In the genomic region with DNA sequence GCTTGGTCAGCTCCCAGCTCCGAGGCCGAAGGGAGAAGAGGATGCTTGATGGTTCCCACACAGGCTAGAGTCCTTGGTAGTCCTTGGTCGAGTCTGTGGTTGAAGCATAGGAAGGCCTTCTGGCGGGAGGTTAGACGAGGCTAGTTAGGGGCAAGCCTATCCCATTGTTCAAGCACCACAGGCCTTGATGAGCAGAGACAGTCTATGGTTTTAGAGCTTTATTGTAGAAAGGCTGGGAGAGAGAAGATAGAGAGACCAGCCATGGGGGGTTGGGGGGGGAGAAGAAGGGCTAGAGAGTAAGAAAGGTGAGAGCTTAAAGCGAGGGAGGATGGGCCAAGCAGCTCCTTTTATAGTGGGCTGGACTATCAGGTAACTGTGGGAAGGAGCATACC, we compare ENCODE assay signal across 16 mouse cellular contexts. TPM values are rescaled to one million over a fixed set of nuclear protein-coding genes. Genes with fewer than 3 reads are reported as not detected.
DNase-seq lines count a peak whose midpoint lies in the region; ATAC-seq lines count a peak whose summit lies in the region.
"Had no signal": no experiment of that assay in that cellular context is flagged by ENCODE, and none has a peak within 500 bp of the region (broad histone marks: within the 10 kb centered on the region; RNA-seq: fewer than 3 reads in every experiment).

No protein-coding gene starts in this region.

- no peaks in the 10 kb centered on the region for H3K4me1 ChIP-seq in heart, embryonic 12.5 days (replicated peaks)
- H3K4me1 ChIP-seq in midbrain, embryonic 12.5 days, result no peaks in the 10 kb centered on the region
- H3K4me1 ChIP-seq in midbrain, embryonic 15.5 days, result peaks cover 7% of the 10 kb centered on the region; the same call in 1 of the 2 replicates
- H3K4me1 ChIP-seq in limb, embryonic 10.5 days, result peaks cover 11% of the 10 kb centered on the region
- H3K4me1 ChIP-seq: heart, embryonic 13.5 days; intestine, embryonic 15.5 days had no signal

- H3K4me2 ChIP-seq in heart, embryonic 12.5 days, result no peak overlapping the region
- H3K4me2 ChIP-seq in midbrain, embryonic 12.5 days (replicated peaks), result no peak overlapping the region
- no peak overlapping the region for H3K4me2 ChIP-seq in midbrain, embryonic 15.5 days
- H3K4me2 ChIP-seq: heart, embryonic 13.5 days; intestine, embryonic 15.5 days; liver, embryonic 11.5 days had no signal

- H3K27ac ChIP-seq in heart, embryonic 12.5 days (ENCODE audit: poor library complexity, severe bottlenecking), result no peak overlapping the region
- H3K27ac ChIP-seq in midbrain, embryonic 12.5 days (replicated peaks), result 0 out of 2 replicates have a peak overlapping the region, but pooled peaks have one; percentile 6
- H3K27ac ChIP-seq in midbrain, embryonic 15.5 days, result no peak overlapping the region
- peak overlapping the region; percentile 75 for H3K27ac ChIP-seq in limb, embryonic 10.5 days
- H3K27ac ChIP-seq: heart, embryonic 13.5 days; intestine, embryonic 15.5 days; left cerebral cortex, adult 2 months; stomach, postnatal 0 days had no signal

- intact Hi-C loops in heart, postnatal 25 days (cut with DNase I), result no loop called here

- WGBS in heart, embryonic 12.5 days, result 84% methylated on average over 6 of the region's 6 CpGs
- 87% methylated on average over 6 of the region's 6 CpGs for whole genome bisulfite sequencing in midbrain, embryonic 12.5 days
- 81% methylated on average over 6 of the region's 6 CpGs for WGBS in midbrain, embryonic 15.5 days
- 90% methylated on average over 6 of the region's 6 CpGs for WGBS in limb, embryonic 10.5 days

- peaks cover 3% of the 10 kb centered on the region; the same call in 1 of the 2 replicates for H3K9me3 ChIP-seq in heart, embryonic 12.5 days (replicated peaks)
- H3K9me3 ChIP-seq in midbrain, embryonic 12.5 days, result peaks cover 3% of the 10 kb centered on the region; the same call in 1 of the 2 replicates
- no peaks in the 10 kb centered on the region for H3K9me3 ChIP-seq in midbrain, embryonic 15.5 days
- no peaks in the 10 kb centered on the region for H3K9me3 ChIP-seq in limb, embryonic 10.5 days (replicated peaks)
- H3K9me3 ChIP-seq: intestine, embryonic 15.5 days had no signal

- H3K27me3 ChIP-seq in heart, embryonic 12.5 days (replicated peaks), result no peaks in the 10 kb centered on the region
- H3K27me3 ChIP-seq in midbrain, embryonic 12.5 days, result no peaks in the 10 kb centered on the region
- H3K27me3 ChIP-seq in midbrain, embryonic 15.5 days (replicated peaks), result no peaks in the 10 kb centered on the region
- H3K27me3 ChIP-seq in limb, embryonic 10.5 days (ENCODE audit: low read depth, poor library complexity, severe bottlenecking), result no peaks in the 10 kb centered on the region
- H3K27me3 ChIP-seq: heart, embryonic 13.5 days; intestine, embryonic 15.5 days; Patski had no signal

- DNase-seq in heart, postnatal 25 days (ENCODE audit: low spot score), result no peak
- peak; percentile 58 for DNase-seq in R1 (ENCODE audit: low read depth, low spot score)
- no peak for DNase-seq in limb, embryonic 10.5 days (ENCODE audit: low spot score)
- DNase-seq in ovary, postnatal 14 days (ENCODE audit: low spot score), result no peak
- DNase-seq: B cell, adult 2 months; lung, adult 2 months had no signal

- peaks cover 30% of the 10 kb centered on the region for H3K36me3 ChIP-seq in heart, embryonic 12.5 days
- H3K36me3 ChIP-seq in midbrain, embryonic 12.5 days, result peaks cover 15% of the 10 kb centered on the region
- H3K36me3 ChIP-seq in midbrain, embryonic 15.5 days (replicated peaks), result peaks cover 10% of the 10 kb centered on the region
- H3K36me3 ChIP-seq in limb, embryonic 10.5 days, result peaks cover 54% of the 10 kb centered on the region

- no peak overlapping the region for H3K9ac ChIP-seq in heart, embryonic 12.5 days
- H3K9ac ChIP-seq in midbrain, embryonic 12.5 days (replicated peaks), result no peak overlapping the region
- no peak overlapping the region for H3K9ac ChIP-seq in midbrain, embryonic 15.5 days
- H3K9ac ChIP-seq: heart, embryonic 13.5 days; intestine, embryonic 15.5 days had no signal

- 0 out of 2 replicates have a peak, but pooled peaks have one; percentile 33 for ATAC-seq in heart, embryonic 12.5 days (ENCODE audit: insufficient number of reproducible peaks, low FRiP score)
- no peak for ATAC-seq in midbrain, embryonic 12.5 days (ENCODE audit: low FRiP score, low read depth)
- ATAC-seq in midbrain, embryonic 15.5 days (replicated peaks), result no peak
- ATAC-seq: intestine, embryonic 15.5 days; Patski had no signal

- H3K4me3 ChIP-seq in heart, embryonic 12.5 days, result no peak overlapping the region
- H3K4me3 ChIP-seq in midbrain, embryonic 12.5 days, result no peak overlapping the region
- no peak overlapping the region for H3K4me3 ChIP-seq in midbrain, embryonic 15.5 days
- H3K4me3 ChIP-seq in limb, embryonic 10.5 days, result no peak overlapping the region
- H3K4me3 ChIP-seq: heart, embryonic 13.5 days; intestine, embryonic 15.5 days; left cerebral cortex, adult 2 months; myocyte had no signal

RNA-seq across cellular contexts. Expression of gene Styx, which starts 14.3 kb away (rescaled TPM):
- polyA plus RNA-seq in heart, embryonic 12.5 days (2016; fragmentation: Nextera tagmentation; extraction: Ambion mirVana), result 48.6 and 53.9 TPM in 2 replicates
- 10 to 100 TPM; 26.3 to 28.1 TPM for total RNA-seq in heart, postnatal 25 days (2021)
- 46.8 and 50.2 TPM in 2 replicates for polyA plus RNA-seq in midbrain, embryonic 12.5 days (2016; fragmentation: Nextera tagmentation; extraction: Ambion mirVana)
- 63.4 and 63.8 TPM in 2 replicates for polyA plus RNA-seq in midbrain, embryonic 15.5 days (2015; fragmentation: Nextera tagmentation; extraction: Ambion mirVana)
- 38.7 and 46.9 TPM in 2 replicates for polyA plus RNA-seq in limb, embryonic 10.5 days (2016; fragmentation: Nextera tagmentation; extraction: Ambion mirVana)

RNA-seq across cellular contexts. Expression of gene Psmc6, which starts 35.6 kb away (rescaled TPM):
- polyA plus RNA-seq in heart, embryonic 12.5 days (2016; fragmentation: Nextera tagmentation; extraction: Ambion mirVana), result 132 and 134 TPM in 2 replicates
- total RNA-seq in heart, postnatal 25 days (2021), result 10 to 100 TPM; 91.3 to 94.0 TPM
- 210 and 214 TPM in 2 replicates for polyA plus RNA-seq in midbrain, embryonic 12.5 days (2016; fragmentation: Nextera tagmentation; extraction: Ambion mirVana)
- 140 and 147 TPM in 2 replicates for polyA plus RNA-seq in midbrain, embryonic 15.5 days (2015; fragmentation: Nextera tagmentation; extraction: Ambion mirVana)
- polyA plus RNA-seq in limb, embryonic 10.5 days (2016; fragmentation: Nextera tagmentation; extraction: Ambion mirVana), result 201 and 203 TPM in 2 replicates

RNA-seq across cellular contexts. Expression of gene Gnpnat1, which starts 39.5 kb away (rescaled TPM):
- 30.5 and 33.0 TPM in 2 replicates for polyA plus RNA-seq in heart, embryonic 12.5 days (2016; fragmentation: Nextera tagmentation; extraction: Ambion mirVana)
- 10 to 100 TPM in 1 of 2 experiments, 1 to 10 TPM in 1; 9.3 to 11.5 TPM for total RNA-seq in heart, postnatal 25 days (2021)
- 34.1 and 35.0 TPM in 2 replicates for polyA plus RNA-seq in midbrain, embryonic 12.5 days (2016; fragmentation: Nextera tagmentation; extraction: Ambion mirVana)
- polyA plus RNA-seq in midbrain, embryonic 15.5 days (2015; fragmentation: Nextera tagmentation; extraction: Ambion mirVana), result 26.3 and 30.2 TPM in 2 replicates
- 61.2 and 74.4 TPM in 2 replicates for polyA plus RNA-seq in limb, embryonic 10.5 days (2016; fragmentation: Nextera tagmentation; extraction: Ambion mirVana)

RNA-seq across cellular contexts. Expression of gene Ero1l, which starts 46.6 kb away (rescaled TPM):
- polyA plus RNA-seq in heart, embryonic 12.5 days (2016; fragmentation: Nextera tagmentation; extraction: Ambion mirVana), result 53.7 and 58.6 TPM in 2 replicates
- total RNA-seq in heart, postnatal 25 days (2021), result 10 to 100 TPM; 24.5 to 25.6 TPM
- polyA plus RNA-seq in midbrain, embryonic 12.5 days (2016; fragmentation: Nextera tagmentation; extraction: Ambion mirVana), result 33.4 and 33.5 TPM in 2 replicates
- 22.1 and 27.1 TPM in 2 replicates for polyA plus RNA-seq in midbrain, embryonic 15.5 days (2015; fragmentation: Nextera tagmentation; extraction: Ambion mirVana)
- polyA plus RNA-seq in limb, embryonic 10.5 days (2016; fragmentation: Nextera tagmentation; extraction: Ambion mirVana), result 31.6 and 33.6 TPM in 2 replicates

Comparison
In these comparisons a context has a peak if more than half of its experiments do, and no peak if none do; other contexts are left out.
1. H3K27ac ChIP-seq: peak in midbrain, embryonic 12.5 days (single experiment) and limb, embryonic 10.5 days (single experiment); none in heart, embryonic 12.5 days (single experiment) and midbrain, embryonic 15.5 days (single experiment).